In genomic region chr7:34838749-34839148, GRCm38 (mm10) we compare ENCODE assay signal across 19 mouse cellular contexts. TPM values are rescaled to one million over a fixed set of nuclear protein-coding genes. Genes with fewer than 3 reads are reported as not detected.
A peak's percentile ranks its signal among the peaks of the same experiment; 100 is the strongest.
DNase-seq lines count a peak whose midpoint lies in the region; ATAC-seq and TF ChIP-seq lines count a peak whose summit lies in the region.
"Had no signal": no experiment of that assay in that cellular context is flagged by ENCODE, and none has a peak within 500 bp of the region (broad histone marks: within the 10 kb centered on the region; RNA-seq: fewer than 3 reads in every experiment).

No protein-coding gene starts in this region.

- H3K79me2 ChIP-seq in MEL (ENCODE audit: control insufficient read depth, insufficient read depth, low read length, poor library complexity): no peaks in the 10 kb centered on the region

- 89% methylated on average over 4 of the region's 4 CpGs for WGBS in limb, embryonic 11.5 days
- 94% methylated on average over 4 of the region's 4 CpGs for WGBS in limb, embryonic 10.5 days

- TF ChIP-seq RAD21 in MEL (IDR thresholded peaks at IDR 0.05; ENCODE audit: low read depth, low read length): no peak

- H3K4me1 ChIP-seq in limb, embryonic 11.5 days (ENCODE audit: control insufficient read depth, insufficient read depth, low read length): no peaks in the 10 kb centered on the region
- no peaks in the 10 kb centered on the region for H3K4me1 ChIP-seq in limb, embryonic 10.5 days
- no peaks in the 10 kb centered on the region for H3K4me1 ChIP-seq in MEL (ENCODE audit: control insufficient read depth in 1 of 2, insufficient read depth in 2 of 2, low read length in 2 of 2)
- H3K4me1 ChIP-seq: embryonic facial prominence, embryonic 12.5 days; limb, embryonic 13.5 days; midbrain, embryonic 12.5 days; neural tube, embryonic 13.5 days had no signal

- peak; percentile 36 for TF ChIP-seq CTCF in gastrocnemius, adult 2 months (IDR thresholded peaks at IDR 0.05)
- peak; percentile 5 to 47 (median 17); a peak in 3 of 6 replicates for TF ChIP-seq CTCF in MEL (IDR thresholded peaks at IDR 0.05 in 2 of 3, conservative IDR thresholded peaks at IDR 0.05 in 1 of 3; ENCODE audit: control insufficient read depth in 1 of 3, insufficient read depth in 1 of 3, low read depth in 2 of 3, low read length in 3 of 3, poor library complexity in 1 of 3, severe bottlenecking in 1 of 3)

- H3K27ac ChIP-seq in gastrocnemius, adult 2 months: no peak overlapping the region
- no peak overlapping the region for H3K27ac ChIP-seq in limb, embryonic 11.5 days (replicated peaks; ENCODE audit: low read depth, low read length)
- H3K27ac ChIP-seq in limb, embryonic 10.5 days: no peak overlapping the region
- H3K27ac ChIP-seq in MEL (ENCODE audit: control insufficient read depth, low read depth, low read length): no peak overlapping the region
- H3K27ac ChIP-seq: embryonic facial prominence, embryonic 12.5 days; limb, embryonic 13.5 days; midbrain, embryonic 12.5 days; neural tube, embryonic 13.5 days had no signal

- no peaks in the 10 kb centered on the region for H3K9me3 ChIP-seq in limb, embryonic 11.5 days (ENCODE audit: control insufficient read depth, low read length)
- H3K9me3 ChIP-seq in limb, embryonic 10.5 days (replicated peaks): no peaks in the 10 kb centered on the region
- no peaks in the 10 kb centered on the region for H3K9me3 ChIP-seq in MEL (replicated peaks; ENCODE audit: insufficient read depth, low read length)
- H3K9me3 ChIP-seq: embryonic facial prominence, embryonic 12.5 days; midbrain, embryonic 12.5 days; neural tube, embryonic 13.5 days had no signal

- TF ChIP-seq EP300 in MEL (IDR thresholded peaks at IDR 0.05; ENCODE audit: low read depth in 1 of 2, low read length in 2 of 2): no peak

- intact Hi-C loops in gastrocnemius, adult 2 months (cut with DNase I): no loop called here

- H3K36me3 ChIP-seq in limb, embryonic 11.5 days (ENCODE audit: control insufficient read depth, insufficient read depth, low read length): no peaks in the 10 kb centered on the region
- no peaks in the 10 kb centered on the region for H3K36me3 ChIP-seq in limb, embryonic 10.5 days
- no peaks in the 10 kb centered on the region for H3K36me3 ChIP-seq in MEL (ENCODE audit: control insufficient read depth in 1 of 2, insufficient read depth in 2 of 2, low read length in 2 of 2)
- H3K36me3 ChIP-seq: embryonic facial prominence, embryonic 12.5 days; limb, embryonic 13.5 days; midbrain, embryonic 12.5 days; neural tube, embryonic 13.5 days had no signal

- ATAC-seq in limb, embryonic 11.5 days (ENCODE audit: insufficient number of reproducible peaks, low FRiP score, low TSS enrichment, low read depth): no peak
- ATAC-seq: activated CD4-positive, CD25-positive, alpha-beta regulatory T cell, adult 4 months; inflammation-experienced regulatory T-cells, adult 6 months had no signal

- TF ChIP-seq POLR2A in MEL (IDR thresholded peaks at IDR 0.05; ENCODE audit: control insufficient read depth in 1 of 2, insufficient read depth in 1 of 2, low read depth in 1 of 2, low read length in 2 of 2, poor library complexity in 1 of 2): no peak

- H3K4me2 ChIP-seq in limb, embryonic 11.5 days (ENCODE audit: low read depth, severe bottlenecking): no peak overlapping the region
- H3K4me2 ChIP-seq: embryonic facial prominence, embryonic 12.5 days; limb, embryonic 13.5 days; midbrain, embryonic 12.5 days; neural tube, embryonic 13.5 days had no signal

- H3K27me3 ChIP-seq in limb, embryonic 11.5 days (ENCODE audit: control insufficient read depth, insufficient read depth, low read length): no peaks in the 10 kb centered on the region
- no peaks in the 10 kb centered on the region for H3K27me3 ChIP-seq in limb, embryonic 10.5 days (ENCODE audit: low read depth, poor library complexity, severe bottlenecking)
- H3K27me3 ChIP-seq in MEL (ENCODE audit: control insufficient read depth in 1 of 2, insufficient read depth in 2 of 2, low read length in 2 of 2): no peaks in the 10 kb centered on the region
- H3K27me3 ChIP-seq: embryonic facial prominence, embryonic 12.5 days; limb, embryonic 13.5 days; midbrain, embryonic 12.5 days; neural tube, embryonic 13.5 days had no signal

- no peak for DNase-seq in gastrocnemius, adult 2 months
- no peak for DNase-seq in gastrocnemius, postnatal 10 days
- DNase-seq in limb, embryonic 11.5 days (ENCODE audit: low spot score): peak; percentile 29
- no peak for DNase-seq in limb, embryonic 10.5 days (ENCODE audit: low spot score)
- peak; percentile 12 for DNase-seq in 3T3-L1 (ENCODE audit: low read depth, low spot score)
- DNase-seq in MEL (ENCODE audit: low read depth, low spot score): peak; percentile 13
- no peak for DNase-seq in frontal cortex, postnatal 36 days (ENCODE audit: low spot score in 2 of 2)
- no peak for DNase-seq in spleen, adult 12 weeks (ENCODE audit: low spot score)
- DNase-seq: adrenal gland, postnatal 14 days; cerebellum, adult 2 months; lung, adult 2 months; right cerebral cortex, postnatal 25 days had no signal

- no peak overlapping the region for H3K9ac ChIP-seq in limb, embryonic 11.5 days (ENCODE audit: low read length)
- no peak overlapping the region for H3K9ac ChIP-seq in MEL (ENCODE audit: control insufficient read depth, low read depth, low read length, poor library complexity, severe bottlenecking)
- H3K9ac ChIP-seq: embryonic facial prominence, embryonic 12.5 days; limb, embryonic 13.5 days; midbrain, embryonic 12.5 days; neural tube, embryonic 13.5 days had no signal

- H3K4me3 ChIP-seq in gastrocnemius, adult 2 months: no peak overlapping the region
- no peak overlapping the region for H3K4me3 ChIP-seq in limb, embryonic 11.5 days (ENCODE audit: low read depth, low read length)
- H3K4me3 ChIP-seq in limb, embryonic 10.5 days: no peak overlapping the region
- no peak overlapping the region for H3K4me3 ChIP-seq in MEL (ENCODE audit: control insufficient read depth in 1 of 2, insufficient read depth in 1 of 2, low read depth in 2 of 2, low read length in 2 of 2)
- H3K4me3 ChIP-seq: embryonic facial prominence, embryonic 12.5 days; limb, embryonic 13.5 days; midbrain, embryonic 12.5 days; neural tube, embryonic 13.5 days had no signal

TF ChIP-seq in MEL, 35 proteins besides CTCF, POLR2A, EP300 and RAD21:
- TF ChIP-seq NELFE (IDR thresholded peaks at IDR 0.05; ENCODE audit: low read depth, low read length): no peak

RNA-seq across cellular contexts. Expression of gene Chst8, which starts 26.2 kb away (rescaled TPM):
- under 1 TPM in 1 of 2 experiments, not detected in 1; 0.75 TPM for total RNA-seq in gastrocnemius, adult 2 months (2021)
- under 1 TPM; 0.49 to 0.84 TPM for total RNA-seq in gastrocnemius, postnatal 10 days (2021)
- 1.2 and 2.6 TPM in 2 replicates for polyA plus RNA-seq in limb, embryonic 11.5 days (2014; fragmentation: Nextera tagmentation; extraction: Ambion mirVana)
- polyA plus RNA-seq in limb, embryonic 10.5 days (2016; fragmentation: Nextera tagmentation; extraction: Ambion mirVana): 2.6 and 3.3 TPM in 2 replicates
- total RNA-seq in MEL (2012; rRNA removed): not detected in 2 replicates
- not detected for polyA plus RNA-seq in MEL (2012; ENCODE audit: insufficient read depth in 1 of 2, insufficient read length in 2 of 2, low read depth in 1 of 2, low replicate concordance in 2 of 2, missing spikeins in 1 of 2)
- total RNA-seq: hematopoietic stem cell, adult 5-6 weeks had no signal
- polyA plus RNA-seq: activated CD4-positive, CD25-positive, alpha-beta regulatory T cell, adult 4 months; inflammation-experienced regulatory T-cells, adult 6 months had no signal

Comparison
In these comparisons a context has a peak if more than half of its experiments do, and no peak if none do; other contexts are left out.
1. DNase-seq: peak in limb, embryonic 11.5 days (single experiment), 3T3-L1 (single experiment) and MEL (single experiment); none in gastrocnemius, adult 2 months (single experiment), gastrocnemius, postnatal 10 days (single experiment), limb, embryonic 10.5 days (single experiment), frontal cortex, postnatal 36 days (0 of 2) and spleen, adult 12 weeks (single experiment).